Mouse (Mus musculus) cerebellum, adult 18-20 months (tissue): ENCODE measurements around the gene Coro7.
"Not testable (repeated sequence)": the region's sequence is repeated elsewhere in the genome, so short reads cannot be mapped to it uniquely, and the experiment has no call there.

ENCODE experiments used
- DNase-seq, 2 experiments: peaks; one replicate each; pipeline ENCODE4 v3.0.0; 2021

The Coro7 gene

GRCm38 (mm10) chr16:4679121-4680018 lies at the start of gene Coro7:
Gene Coro7, minus strand, starts transcription at chr16:4679777.
- peak; percentile 91 to 96 for DNase-seq

GRCm38 (mm10) chr16:4727963-4728362 lies 48.4 kb upstream of the Coro7 start:
- no peak for DNase-seq

- no peak for DNase-seq
Observed at GRCm38 (mm10) chr16:4727526-4727925, 47.9 kb upstream of the Coro7 start.

DNA sequence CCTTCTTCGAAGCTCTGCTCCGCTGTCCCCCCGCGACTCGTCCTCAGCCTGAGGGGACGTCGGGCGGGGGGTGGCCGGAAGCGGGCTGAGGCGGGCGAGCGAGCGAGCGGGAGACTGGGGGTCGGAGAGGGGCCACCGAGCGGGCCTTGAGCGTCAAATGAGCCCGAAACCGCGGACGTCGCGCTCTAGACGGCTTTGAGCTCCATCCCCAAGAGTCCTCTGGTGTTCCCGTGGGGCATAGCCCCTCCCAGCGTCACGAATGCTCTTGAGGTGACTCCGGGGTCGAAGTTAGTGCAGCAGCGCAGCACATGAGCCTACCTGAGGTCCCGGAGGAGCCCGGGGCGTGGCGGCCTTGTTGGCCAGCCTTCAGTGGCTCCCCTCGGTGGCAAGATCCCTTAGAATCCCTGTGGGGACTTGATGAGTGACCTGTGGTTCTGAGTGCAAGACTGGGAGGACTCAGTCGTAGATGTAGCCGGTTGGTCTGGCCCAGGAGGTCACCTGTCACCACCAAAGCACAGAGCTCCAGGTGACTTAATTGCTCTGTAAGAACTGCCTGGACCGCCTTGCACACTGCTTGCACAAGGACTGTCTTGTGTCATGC lies 47.1 kb upstream of the Coro7 start:
- peak in 1 of 2 experiments; percentile 51 for DNase-seq

GRCm38 (mm10) chr16:4725780-4726527 lies 46.4 kb upstream of the Coro7 start, which contains the start of gene Hmox2:
Gene Hmox2, plus strand, starts transcription at chr16:4726361.
- DNase-seq: peak; percentile 95 to 98

DNA sequence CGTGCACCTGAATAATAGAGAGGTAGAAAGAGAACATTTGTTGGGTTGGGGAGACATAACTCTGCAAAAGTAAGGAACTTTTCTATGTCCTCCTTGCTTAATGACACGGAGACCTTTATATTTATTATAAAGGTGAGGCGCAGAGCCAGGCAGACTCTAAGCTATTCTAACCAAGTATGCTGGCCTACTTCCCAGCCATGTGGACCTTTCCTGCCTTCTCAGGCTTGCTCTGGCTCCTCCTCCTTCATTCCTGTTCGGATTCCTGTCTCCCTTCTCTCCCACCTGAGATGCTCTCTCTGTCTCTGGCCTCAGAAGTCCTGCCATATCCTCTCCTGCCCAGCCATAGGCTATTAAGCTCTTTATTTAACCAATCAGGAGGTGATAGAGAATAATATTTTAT lies 45.7 kb upstream of the Coro7 start:
- DNase-seq: no peak

GRCm38 (mm10) chr16:4722915-4723209 lies 43.3 kb upstream of the Coro7 start:
- no peak for DNase-seq

DNA sequence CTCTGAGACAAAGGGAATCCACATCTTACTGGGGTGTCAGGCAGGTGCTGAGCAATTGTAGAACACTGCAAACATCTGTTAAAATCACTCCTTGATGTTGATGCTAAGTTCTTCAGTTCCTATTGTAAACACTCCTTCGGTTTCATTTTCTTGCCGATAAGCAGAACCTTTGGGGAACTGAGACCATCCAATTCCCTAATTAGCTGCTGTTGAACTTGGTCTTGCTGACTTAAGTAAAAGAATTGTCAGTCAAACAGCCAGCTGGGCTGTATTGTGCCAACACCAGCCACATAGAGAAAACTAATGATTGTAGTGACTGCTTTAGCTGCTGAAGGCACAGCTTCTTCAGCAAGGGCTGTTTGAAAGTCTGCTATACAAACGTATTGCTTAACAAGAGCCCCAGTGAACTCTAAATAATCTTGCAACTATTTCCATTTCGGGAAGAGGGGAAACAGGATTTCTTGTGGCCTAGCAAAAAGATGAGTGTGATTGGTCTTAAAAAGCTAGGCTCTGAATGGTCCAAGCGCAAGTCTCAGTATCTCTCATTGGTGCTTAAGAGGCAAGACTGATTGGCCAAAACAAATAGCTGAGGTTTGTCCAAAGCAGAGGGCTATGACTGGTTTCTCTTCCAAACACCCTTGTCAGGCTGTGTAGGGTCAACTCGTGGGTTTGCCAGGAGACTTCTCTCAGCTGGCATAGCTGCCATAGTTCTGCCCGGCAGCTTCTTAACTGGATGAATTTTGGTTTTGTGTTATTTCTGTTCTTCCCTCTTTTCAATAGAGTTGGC lies 42.7 kb upstream of the Coro7 start:
- DNase-seq: no peak

DNA sequence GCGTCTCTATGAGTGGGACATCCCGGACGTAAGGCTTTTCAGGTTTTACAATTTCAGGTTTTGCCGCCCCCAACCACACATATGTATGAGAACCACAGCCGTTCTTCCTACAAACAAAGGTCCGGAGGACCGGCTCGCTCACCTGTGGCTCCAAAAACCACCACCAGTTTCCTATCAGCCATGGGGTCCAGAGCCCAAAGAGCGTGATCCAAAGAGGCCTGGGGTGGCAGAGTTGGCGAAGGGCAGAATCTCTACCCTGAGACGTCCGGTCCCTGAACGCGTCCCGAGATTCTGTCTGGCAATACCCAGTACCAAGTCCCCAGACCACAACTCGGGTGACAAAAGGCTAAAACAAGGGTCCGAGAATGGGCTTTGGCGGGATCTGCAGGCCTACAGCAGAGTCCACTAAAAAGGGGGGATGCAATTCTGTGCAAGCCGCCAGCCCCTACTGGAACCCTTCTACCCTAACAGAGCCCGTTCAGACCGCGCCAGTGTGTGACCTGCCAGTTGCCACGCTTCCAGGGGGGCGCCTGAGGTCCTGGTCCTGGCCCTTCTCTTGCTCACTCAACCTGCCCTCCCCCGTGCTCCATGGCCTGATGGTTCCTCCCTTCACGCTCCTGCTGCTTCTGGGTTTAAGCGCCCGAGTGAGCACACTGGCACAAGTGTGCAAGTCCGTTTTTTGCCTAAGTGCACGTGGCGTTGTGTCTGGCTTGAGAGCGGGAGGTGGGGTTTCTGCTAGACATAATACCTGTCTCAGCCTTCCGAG lies 39.4 kb upstream of the Coro7 start, which contains the start of gene Nmral1:
Gene Nmral1 (minus strand): TSS at position 604 of the 766 bp plus-strand sequence.
- DNase-seq: peak; percentile 80 to 81

DNA sequence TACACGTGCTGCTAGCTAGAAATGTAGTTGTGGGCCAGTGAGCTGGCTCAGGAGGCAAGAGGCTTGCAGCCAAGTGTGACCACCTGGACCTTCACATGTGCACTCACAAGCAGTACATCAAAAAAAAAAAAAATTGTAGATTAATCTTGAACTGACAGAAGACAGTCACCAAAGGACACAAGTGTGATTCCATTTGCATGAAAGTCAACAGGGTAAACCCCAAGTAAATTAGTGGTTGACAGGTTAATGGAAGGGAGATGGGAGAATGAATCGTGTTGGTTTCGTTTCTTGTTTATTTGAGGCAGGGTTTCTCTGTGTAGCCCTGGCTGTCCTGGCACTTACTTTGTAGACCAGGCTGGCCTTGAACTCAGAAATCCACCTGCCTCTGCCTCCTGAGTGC lies 38.3 kb upstream of the Coro7 start:
- peak in 1 of 2 experiments; percentile 18 for DNase-seq

GRCm38 (mm10) chr16:4713861-4714710 lies 34.5 kb upstream of the Coro7 start:
- DNase-seq: peak; percentile 70 to 73

DNA sequence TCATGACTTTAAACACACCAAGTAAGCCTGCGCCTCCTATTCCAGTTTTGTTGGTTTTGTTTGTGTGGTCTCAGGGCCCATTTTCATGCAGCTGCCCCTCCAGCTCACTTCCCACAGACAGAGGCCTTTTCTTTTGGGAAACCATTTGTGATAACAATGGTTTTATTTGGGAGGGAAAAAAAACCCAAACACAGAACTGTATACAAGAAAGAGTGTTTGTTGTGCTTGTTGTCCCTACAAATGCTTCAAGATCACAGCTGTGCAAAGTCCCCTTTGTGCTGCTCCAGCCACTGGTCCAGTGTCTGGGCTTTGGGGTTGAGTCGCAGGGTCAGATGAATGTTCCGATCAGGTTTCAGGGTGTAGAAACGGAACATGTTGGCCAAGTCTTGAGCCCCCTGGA lies 31.6 kb upstream of the Coro7 start:
- DNase-seq: no peak

DNA sequence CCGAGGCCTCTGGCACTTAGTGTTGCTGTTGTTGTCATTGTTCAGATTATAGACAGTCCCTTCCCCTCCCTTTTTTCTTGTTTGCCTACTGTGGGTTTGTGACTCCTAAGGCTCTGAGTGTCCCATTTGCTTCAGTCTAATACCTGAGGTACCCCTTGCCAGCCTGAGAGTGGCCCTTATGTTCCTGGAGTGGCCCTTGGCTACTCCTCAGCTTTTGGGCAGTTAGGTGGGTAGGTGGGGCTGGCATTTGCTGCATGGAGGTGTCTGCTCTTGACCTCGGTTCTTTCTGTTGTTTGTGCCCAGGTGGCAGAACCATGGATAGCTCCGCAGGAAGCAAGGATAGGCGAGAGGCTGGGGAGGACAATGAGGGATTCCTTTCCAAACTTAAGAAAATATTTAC lies 26.0 kb upstream of the Coro7 start:
- DNase-seq: no peak

- DNase-seq: no peak
Observed at GRCm38 (mm10) chr16:4702646-4703045, 23.1 kb upstream of the Coro7 start.

DNA sequence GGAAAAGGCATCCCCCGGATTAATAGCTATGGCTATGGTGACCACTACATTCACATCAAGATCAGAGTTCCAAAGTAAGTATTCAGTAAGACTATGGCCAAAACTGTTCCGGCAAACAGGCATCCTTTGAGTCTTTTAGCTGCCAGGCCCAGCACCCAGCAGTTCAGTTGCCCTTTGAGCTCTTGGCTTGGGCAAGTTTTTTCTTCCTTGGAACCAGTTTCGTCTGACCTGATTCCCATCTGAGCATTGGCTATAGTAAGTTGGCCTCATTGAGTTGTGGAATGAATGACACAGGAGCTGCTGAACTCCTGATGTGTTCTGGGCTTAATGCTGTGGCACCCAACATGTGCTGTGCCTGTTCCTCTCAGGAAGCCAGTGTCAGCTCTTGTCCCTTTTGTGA lies 21.6 kb upstream of the Coro7 start:
- DNase-seq: no peak

DNA sequence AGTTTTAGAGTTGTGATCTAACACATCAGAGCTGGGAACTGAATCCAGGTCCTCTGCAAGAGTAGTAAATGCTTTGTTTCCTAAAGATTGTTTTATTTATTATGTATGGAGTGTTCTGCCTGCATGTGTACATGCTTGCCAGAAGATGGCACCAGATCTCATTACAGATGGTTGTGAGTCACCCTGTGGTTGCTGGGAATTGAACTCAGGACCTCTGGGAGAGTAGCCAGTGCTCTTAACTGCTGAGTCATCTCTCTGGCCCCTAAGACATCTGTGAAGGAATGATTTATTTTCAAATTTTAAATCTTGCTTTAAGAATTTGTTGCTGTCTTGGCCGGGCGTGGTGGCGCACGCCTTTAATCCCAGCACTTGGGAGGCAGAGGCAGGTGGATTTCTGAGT lies 9.8 kb upstream of the Coro7 start:
- not testable (repeated sequence) for DNase-seq

DNA sequence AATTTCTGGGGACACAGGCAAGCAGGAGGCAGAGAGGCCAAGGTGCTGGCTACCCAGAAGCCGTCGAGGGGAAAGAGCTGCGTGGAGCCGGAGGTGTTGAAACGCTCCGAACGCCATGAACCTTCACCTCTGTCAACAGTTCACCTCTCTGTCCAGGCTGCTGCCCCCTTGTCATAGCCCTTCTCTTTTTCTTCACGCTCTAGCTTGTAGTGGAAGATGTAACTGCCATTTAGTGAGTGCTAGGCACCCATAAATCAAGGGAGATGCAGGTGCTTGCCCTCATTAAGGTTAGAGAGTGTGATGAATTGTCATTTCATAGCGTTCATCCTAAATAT lies 4.8 kb upstream of the Coro7 start:
- no peak for DNase-seq

- DNase-seq: peak; percentile 96 to 99
Observed at GRCm38 (mm10) chr16:4683581-4684456, 4.2 kb upstream of the Coro7 start.

DNA sequence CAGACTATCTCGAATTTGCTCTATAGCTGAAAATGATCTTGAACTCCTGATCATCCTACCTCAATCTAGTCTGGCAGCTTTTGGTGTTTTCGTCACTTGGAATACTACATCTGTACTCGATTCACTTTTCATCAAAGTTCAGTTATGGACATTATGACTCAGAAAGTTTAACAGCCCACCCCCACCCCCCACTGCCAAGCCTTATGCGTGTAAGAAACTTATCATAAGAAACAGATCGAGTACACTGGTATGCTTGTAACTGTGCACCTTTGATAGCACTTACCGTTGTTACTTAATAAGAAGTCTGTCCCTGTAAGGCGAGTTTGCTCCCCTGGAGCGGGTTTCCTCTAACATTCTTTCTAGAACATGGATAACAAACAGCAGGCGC lies 3.6 kb upstream of the Coro7 start:
- DNase-seq: no peak

- no peak for DNase-seq
Observed at GRCm38 (mm10) chr16:4682628-4683179, 3.1 kb upstream of the Coro7 start.
